Mouse (Mus musculus): Measurements from ENCODE around the gene Tmem206. TPM values are rescaled to one million over a fixed set of nuclear protein-coding genes. Genes with fewer than 3 reads are reported as not detected.
A peak's percentile ranks its signal among the peaks of the same experiment; 100 is the strongest.

The Tmem206 gene
- polyA plus RNA-seq, 1 experiment from 2014 or later: 25.4 TPM

DNA sequence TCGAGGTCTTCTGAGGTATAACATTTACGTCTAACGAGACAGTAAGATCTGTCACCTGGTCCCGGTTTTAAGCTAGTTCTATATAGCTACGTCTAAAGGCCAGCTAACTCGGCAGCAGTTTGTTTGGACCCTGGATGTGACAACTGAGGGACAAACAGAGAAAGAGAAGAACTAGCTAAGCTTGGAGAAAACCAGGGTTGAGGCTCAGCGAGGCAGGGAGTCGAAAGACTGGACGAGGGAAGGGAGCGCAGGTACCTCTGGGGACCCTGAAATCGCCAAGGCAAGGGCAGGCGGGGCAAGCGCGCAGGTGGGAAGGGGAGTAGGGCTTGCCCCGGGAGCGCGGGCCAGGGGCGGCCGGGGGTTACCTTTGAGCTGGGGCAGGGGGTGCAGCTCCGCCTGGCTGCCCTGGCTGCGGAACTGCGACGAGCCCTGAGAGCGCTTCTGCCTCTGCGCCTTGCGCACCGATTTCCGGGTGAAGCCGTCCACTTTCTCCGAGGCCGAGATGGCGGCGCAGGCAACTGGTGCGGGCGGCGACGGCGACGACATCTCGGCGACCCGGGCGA is 70.2 kb downstream of the Tmem206 start:
- H3K27ac ChIP-seq (replicated peaks): peak overlapping the region; percentile 90
- peaks cover 34% of the 10 kb centered on the region for H3K4me1 ChIP-seq
- H3K27me3 ChIP-seq (replicated peaks; ENCODE audit: low read depth, poor library complexity, severe bottlenecking): no peaks in the 10 kb centered on the region
- peak; percentile 66 for DNase-seq (ENCODE audit: low spot score)
- WGBS: under 1% methylated on average over 43 of the region's 43 CpGs
- H3K36me3 ChIP-seq (replicated peaks): no peaks in the 10 kb centered on the region
- H3K4me3 ChIP-seq: peak overlapping the region; percentile 84
- H3K9me3 ChIP-seq: no peaks in the 10 kb centered on the region

DNA sequence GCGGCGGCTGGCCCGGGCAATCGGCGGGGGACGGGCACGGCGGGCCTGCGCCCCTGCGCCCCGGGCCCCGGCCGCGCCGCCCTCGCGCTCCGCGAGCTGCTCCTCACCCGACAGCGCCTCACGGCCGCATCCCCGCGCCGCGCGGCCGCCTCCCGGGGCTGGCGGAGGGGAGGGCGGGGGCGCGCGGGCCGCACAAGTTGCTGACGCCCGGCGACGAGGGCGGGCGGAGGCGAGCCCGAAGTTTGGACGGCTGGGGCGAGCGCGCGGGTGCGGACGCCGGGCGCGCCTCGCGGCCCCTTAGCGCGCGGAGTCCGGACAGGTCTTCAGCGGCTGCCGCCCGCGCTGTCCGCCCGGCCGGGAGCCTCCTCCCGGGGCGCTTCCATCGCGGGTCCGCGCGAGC is 70.7 kb downstream of the Tmem206 start:
- Histone ChIP-seq H3K27me3 (replicated peaks; ENCODE audit: low read depth, poor library complexity, severe bottlenecking) (no peaks in the 10 kb centered on the region), H3K9me3 (no peaks in the 10 kb centered on the region), H3K36me3 (replicated peaks) (no peaks in the 10 kb centered on the region), H3K4me3 (peak overlapping the region; percentile 84), H3K27ac (replicated peaks) (peak overlapping the region; percentile 90), H3K4me1 (peaks cover 33% of the 10 kb centered on the region)
- WGBS: 1% methylated on average over 74 of the region's 74 CpGs
- no peak for DNase-seq (ENCODE audit: low spot score)

DNA sequence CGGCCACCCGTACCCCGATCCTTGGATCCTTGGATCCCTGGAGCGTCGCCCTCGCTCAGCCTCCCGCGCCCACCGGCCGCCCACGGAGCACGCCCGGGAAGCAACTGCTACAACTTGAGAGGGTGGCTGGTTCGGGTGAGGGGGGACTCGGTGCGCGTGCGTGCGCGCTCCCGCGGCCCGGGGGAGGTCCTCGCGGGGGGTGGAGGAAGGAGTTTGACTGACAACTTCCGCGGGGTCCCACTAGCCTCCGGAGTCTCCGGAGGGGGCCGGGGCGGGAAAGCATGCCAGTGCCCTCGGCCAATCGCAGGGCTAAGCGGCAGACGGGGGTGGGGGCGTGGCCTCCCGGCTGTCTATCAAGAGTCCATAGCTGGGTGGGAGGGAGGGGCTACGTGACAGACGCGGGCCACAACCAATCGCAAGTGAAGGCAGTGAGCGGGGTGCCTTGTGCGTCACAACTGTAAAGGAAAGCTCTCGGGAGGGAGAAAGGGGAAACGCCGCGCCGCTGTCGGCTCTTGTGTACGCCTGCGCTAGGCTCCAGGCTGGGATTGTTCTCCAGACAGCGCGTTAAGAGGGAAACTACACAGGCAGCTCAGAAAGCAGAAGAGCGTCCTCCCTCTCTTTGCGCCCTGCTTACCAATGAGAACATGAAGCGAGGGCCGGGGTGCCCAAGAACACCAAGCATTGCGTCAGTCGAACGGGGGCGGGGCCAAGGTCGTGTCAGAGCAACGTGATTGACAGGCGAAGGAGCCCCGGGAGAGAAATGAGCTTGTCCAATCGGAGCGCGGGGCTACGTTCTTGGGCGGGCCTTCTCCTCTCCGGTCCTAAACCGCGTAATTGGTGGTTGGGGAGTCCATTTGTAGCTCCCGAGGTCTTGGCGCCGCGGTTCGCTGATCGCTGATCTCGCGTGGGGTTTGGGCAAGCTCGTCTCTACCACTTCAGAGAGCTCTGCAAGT is 71.5 kb downstream of the Tmem206 start:
- Histone ChIP-seq H3K4me1 (peaks cover 31% of the 10 kb centered on the region), H3K27me3 (replicated peaks; ENCODE audit: low read depth, poor library complexity, severe bottlenecking) (no peaks in the 10 kb centered on the region), H3K4me3 (peak overlapping the region; percentile 84), H3K36me3 (replicated peaks) (no peaks in the 10 kb centered on the region), H3K27ac (replicated peaks) (peak overlapping the region; percentile 90), H3K9me3 (no peaks in the 10 kb centered on the region)
- peak; percentile 100 for DNase-seq (ENCODE audit: low spot score)
- 1% methylated on average over 82 of the region's 82 CpGs for WGBS

Other genes with a start within 250 kb of the Tmem206 start
- gene Batf3, start 228.1 kb upstream of the Tmem206 start, polyA plus RNA-seq (2016; fragmentation: Nextera tagmentation; extraction: Ambion mirVana): 7.1 and 9.8 TPM in 2 replicates
- gene Fam71a, start 161.1 kb upstream of the Tmem206 start, polyA plus RNA-seq (2016; fragmentation: Nextera tagmentation; extraction: Ambion mirVana): not detected in 2 replicates
- gene Atf3, start 107.9 kb upstream of the Tmem206 start, polyA plus RNA-seq (2016; fragmentation: Nextera tagmentation; extraction: Ambion mirVana): 1.5 and 2.1 TPM in 2 replicates
- gene Nenf, start 7.7 kb upstream of the Tmem206 start, polyA plus RNA-seq (2016; fragmentation: Nextera tagmentation; extraction: Ambion mirVana): 42.8 and 48.6 TPM in 2 replicates
- gene Ppp2r5a, start 77.4 kb downstream of the Tmem206 start, polyA plus RNA-seq (2016; fragmentation: Nextera tagmentation; extraction: Ambion mirVana): 10.5 and 12.1 TPM in 2 replicates
- 87.4 and 88.6 TPM in 2 replicates for gene Dtl, start 249.6 kb downstream of the Tmem206 start, polyA plus RNA-seq (2016; fragmentation: Nextera tagmentation; extraction: Ambion mirVana)
- 80.2 and 82.2 TPM in 2 replicates for gene Ints7, start 249.7 kb downstream of the Tmem206 start, polyA plus RNA-seq (2016; fragmentation: Nextera tagmentation; extraction: Ambion mirVana)